Comparison of ENCODE assay signal across 12 mouse cellular contexts in the genomic region with DNA sequence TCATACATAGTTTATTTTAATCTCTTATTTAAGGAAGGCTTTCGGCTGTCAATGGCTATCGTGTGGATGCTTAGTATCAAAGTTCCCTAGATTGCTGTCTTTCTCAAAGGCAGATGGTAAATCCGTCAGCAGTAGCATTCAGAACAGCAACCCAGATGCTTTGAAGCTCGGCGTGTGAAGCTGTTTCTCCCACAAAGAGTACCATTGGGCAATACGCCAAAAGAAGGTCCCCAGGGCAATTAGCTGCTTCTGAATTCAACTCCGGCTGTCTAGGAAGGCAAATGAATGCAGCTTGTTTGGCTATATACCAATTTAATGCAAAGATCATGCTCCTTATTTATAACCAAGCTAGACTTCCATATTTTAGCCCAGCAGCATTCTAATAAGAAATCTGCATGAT.
A peak's percentile ranks its signal among the peaks of the same experiment; 100 is the strongest.
DNase-seq lines count a peak whose midpoint lies in the region; ATAC-seq and TF ChIP-seq lines count a peak whose summit lies in the region.
"Had no signal": no experiment of that assay in that cellular context is flagged by ENCODE, and none has a peak within 500 bp of the region (broad histone marks: within the 10 kb centered on the region; RNA-seq: fewer than 3 reads in every experiment).

No protein-coding gene starts in this region.

- peak; percentile 39 to 49 for DNase-seq in cerebellum, postnatal 14 days
- no peak for DNase-seq in cerebellum, adult 18-20 months
- DNase-seq in lung, embryonic 14.5 days = peak; percentile 92
- DNase-seq in lung, postnatal 0 days (ENCODE audit: low spot score) = no peak
- no peak for DNase-seq in testis, postnatal 10 days (ENCODE audit: low spot score)
- DNase-seq: cerebellum, adult 9-10 months had no signal

- H3K27ac ChIP-seq in lung, embryonic 14.5 days (ENCODE audit: low read depth) = no peak overlapping the region
- no peak overlapping the region for H3K27ac ChIP-seq in lung, postnatal 0 days (ENCODE audit: low read length)
- H3K27ac ChIP-seq in forebrain, embryonic 16.5 days (ENCODE audit: low read length) = no peak overlapping the region
- H3K27ac ChIP-seq in neural tube, embryonic 12.5 days = no peak overlapping the region
- H3K27ac ChIP-seq: limb, embryonic 12.5 days had no signal

- no peak overlapping the region for H3K4me2 ChIP-seq in lung, embryonic 14.5 days
- no peak overlapping the region for H3K4me2 ChIP-seq in lung, postnatal 0 days (replicated peaks; ENCODE audit: low read depth, low read length)
- peak overlapping the region; percentile 9; the same call in 1 of the 2 replicates for H3K4me2 ChIP-seq in forebrain, embryonic 16.5 days (ENCODE audit: low read length)
- H3K4me2 ChIP-seq in neural tube, embryonic 12.5 days (replicated peaks) = no peak overlapping the region
- H3K4me2 ChIP-seq: limb, embryonic 12.5 days had no signal

- WGBS in lung, embryonic 14.5 days = 31% methylated on average over 7 of the region's 7 CpGs
- 51% methylated on average over 7 of the region's 7 CpGs for WGBS in lung, postnatal 0 days
- WGBS in forebrain, embryonic 16.5 days = 8% methylated on average over 7 of the region's 7 CpGs
- 9% methylated on average over 7 of the region's 7 CpGs for WGBS in neural tube, embryonic 12.5 days

- TF ChIP-seq EP300 in lung, postnatal 0 days (IDR thresholded peaks at IDR 0.05) = no peak

- H3K4me1 ChIP-seq in lung, embryonic 14.5 days (ENCODE audit: insufficient read depth) = no peaks in the 10 kb centered on the region
- no peaks in the 10 kb centered on the region for H3K4me1 ChIP-seq in lung, postnatal 0 days (ENCODE audit: insufficient read depth, low read depth, low read length)
- peaks cover 4% of the 10 kb centered on the region for H3K4me1 ChIP-seq in forebrain, embryonic 16.5 days (replicated peaks; ENCODE audit: control insufficient read depth, insufficient read depth, low read length)
- H3K4me1 ChIP-seq in neural tube, embryonic 12.5 days = no peaks in the 10 kb centered on the region; the same call in 1 of the 2 replicates
- H3K4me1 ChIP-seq: limb, embryonic 12.5 days had no signal

- no peaks in the 10 kb centered on the region for H3K36me3 ChIP-seq in lung, embryonic 14.5 days (ENCODE audit: insufficient read depth)
- no peaks in the 10 kb centered on the region for H3K36me3 ChIP-seq in lung, postnatal 0 days (ENCODE audit: insufficient read depth, low read length)
- H3K36me3 ChIP-seq in forebrain, embryonic 16.5 days (ENCODE audit: control insufficient read depth, insufficient read depth) = no peaks in the 10 kb centered on the region
- no peaks in the 10 kb centered on the region for H3K36me3 ChIP-seq in neural tube, embryonic 12.5 days
- H3K36me3 ChIP-seq: limb, embryonic 12.5 days had no signal

- no peaks in the 10 kb centered on the region for H3K9me3 ChIP-seq in lung, embryonic 14.5 days (ENCODE audit: low read depth, low read length)
- H3K9me3 ChIP-seq in lung, postnatal 0 days (ENCODE audit: low read length) = no peaks in the 10 kb centered on the region
- no peaks in the 10 kb centered on the region for H3K9me3 ChIP-seq in forebrain, embryonic 16.5 days (ENCODE audit: control insufficient read depth, low read length)
- no peaks in the 10 kb centered on the region for H3K9me3 ChIP-seq in neural tube, embryonic 12.5 days
- H3K9me3 ChIP-seq: limb, embryonic 12.5 days had no signal

- no peak overlapping the region for H3K9ac ChIP-seq in lung, embryonic 14.5 days
- H3K9ac ChIP-seq in lung, postnatal 0 days (replicated peaks; ENCODE audit: low read depth) = no peak overlapping the region
- no peak overlapping the region for H3K9ac ChIP-seq in forebrain, embryonic 16.5 days (replicated peaks; ENCODE audit: low read depth, low read length)
- no peak overlapping the region for H3K9ac ChIP-seq in neural tube, embryonic 12.5 days
- H3K9ac ChIP-seq: limb, embryonic 12.5 days had no signal

- no peaks in the 10 kb centered on the region for H3K27me3 ChIP-seq in lung, embryonic 14.5 days (ENCODE audit: insufficient read depth, low read length)
- H3K27me3 ChIP-seq in lung, postnatal 0 days (replicated peaks; ENCODE audit: insufficient read depth, low read length) = no peaks in the 10 kb centered on the region
- H3K27me3 ChIP-seq in forebrain, embryonic 16.5 days (replicated peaks; ENCODE audit: control insufficient read depth, insufficient read depth, low read length) = no peaks in the 10 kb centered on the region
- H3K27me3 ChIP-seq in neural tube, embryonic 12.5 days (replicated peaks) = no peaks in the 10 kb centered on the region
- H3K27me3 ChIP-seq: limb, embryonic 12.5 days had no signal

- no peak overlapping the region for H3K4me3 ChIP-seq in lung, embryonic 14.5 days (ENCODE audit: low read depth, low read length)
- no peak overlapping the region for H3K4me3 ChIP-seq in lung, postnatal 0 days (ENCODE audit: low read depth, low read length)
- H3K4me3 ChIP-seq in forebrain, embryonic 16.5 days (replicated peaks; ENCODE audit: low read length) = no peak overlapping the region
- no peak overlapping the region for H3K4me3 ChIP-seq in neural tube, embryonic 12.5 days
- H3K4me3 ChIP-seq: limb, embryonic 12.5 days; myocyte had no signal

- ATAC-seq in lung, embryonic 14.5 days (ENCODE audit: insufficient read depth) = peak; percentile 83; the same call in 1 of the 2 replicates
- ATAC-seq in lung, postnatal 0 days = no peak
- ATAC-seq in forebrain, embryonic 16.5 days = peak; percentile 89
- ATAC-seq in neural tube, embryonic 12.5 days (ENCODE audit: low FRiP score, low read depth) = peak; percentile 75
- ATAC-seq in megakaryocyte-erythroid progenitor cell, adult 5-6 weeks (replicated peaks; ENCODE audit: low FRiP score, low TSS enrichment, poor library complexity, severe bottlenecking) = no peak
- ATAC-seq: intestine, embryonic 16.5 days had no signal

- TF ChIP-seq CTCF in lung, embryonic 14.5 days (IDR thresholded peaks at IDR 0.05; ENCODE audit: low read depth) = no peak
- no peak for TF ChIP-seq CTCF in lung, postnatal 0 days (IDR thresholded peaks at IDR 0.05)

Comparison
In these comparisons a context has a peak if more than half of its experiments do, and no peak if none do; other contexts are left out.
1. DNase-seq: peak in cerebellum, postnatal 14 days (2 of 2) and lung, embryonic 14.5 days (single experiment); none in cerebellum, adult 18-20 months (0 of 2), lung, postnatal 0 days (single experiment) and testis, postnatal 10 days (single experiment).
2. ATAC-seq: peak in lung, embryonic 14.5 days (single experiment), forebrain, embryonic 16.5 days (single experiment) and neural tube, embryonic 12.5 days (single experiment); none in lung, postnatal 0 days (single experiment) and megakaryocyte-erythroid progenitor cell, adult 5-6 weeks (single experiment).